Mouse (Mus musculus): ENCODE results near the gene Ddx27. TPM values are rescaled to one million over a fixed set of nuclear protein-coding genes. Genes with fewer than 3 reads are reported as not detected.

Gene Ddx27
- polyA plus RNA-seq, 1 experiment from 2014 or later = 54.3 TPM

- no peak for ATAC-seq (ENCODE audit: low FRiP score, low read depth)
- no peak overlapping the region for H3K9ac ChIP-seq
- peaks cover 23% of the 10 kb centered on the region for H3K4me1 ChIP-seq
- no peaks in the 10 kb centered on the region for H3K27me3 ChIP-seq
- no peaks in the 10 kb centered on the region for H3K9me3 ChIP-seq
- H3K4me2 ChIP-seq (replicated peaks) = no peak overlapping the region
- 33% methylated on average over 6 of the region's 6 CpGs for WGBS
- no peak overlapping the region for H3K4me3 ChIP-seq
- H3K27ac ChIP-seq = no peak overlapping the region
- peaks cover 23% of the 10 kb centered on the region for H3K36me3 ChIP-seq
These were observed 51.8 kb downstream of the Ddx27 start for GRCm38 (mm10) chr2:167066528-167067516.

- Histone ChIP-seq H3K27me3 (no peaks in the 10 kb centered on the region), H3K36me3 (peaks cover 23% of the 10 kb centered on the region), H3K4me1 (peaks cover 25% of the 10 kb centered on the region), H3K9ac (no peak overlapping the region), H3K4me2 (replicated peaks) (no peak overlapping the region), H3K27ac (no peak overlapping the region), H3K4me3 (no peak overlapping the region), H3K9me3 (no peaks in the 10 kb centered on the region)
- WGBS = 47% methylated on average over 6 of the region's 6 CpGs
- ATAC-seq (ENCODE audit: low FRiP score, low read depth) = no peak
These were observed 52.6 kb downstream of the Ddx27 start for GRCm38 (mm10) chr2:167067575-167067974.

- H3K4me1 ChIP-seq = peaks cover 16% of the 10 kb centered on the region
- no peak overlapping the region for H3K9ac ChIP-seq
- no peak for ATAC-seq (ENCODE audit: low FRiP score, low read depth)
- peaks cover 14% of the 10 kb centered on the region for H3K36me3 ChIP-seq
- H3K27ac ChIP-seq = no peak overlapping the region
- H3K9me3 ChIP-seq = no peaks in the 10 kb centered on the region
- no peak overlapping the region for H3K4me2 ChIP-seq (replicated peaks)
- WGBS = 75% methylated on average over 6 of the region's 6 CpGs
- no peak overlapping the region for H3K4me3 ChIP-seq
- H3K27me3 ChIP-seq = no peaks in the 10 kb centered on the region
These were observed 55.3 kb downstream of the Ddx27 start for GRCm38 (mm10) chr2:167070341-167070740.

GRCm38 (mm10) chr2:167071266-167071640 is 56.3 kb downstream of the Ddx27 start:
- peak overlapping the region; percentile 71 for H3K4me2 ChIP-seq (replicated peaks)
- H3K27ac ChIP-seq = no peak overlapping the region; the same call in 1 of the 2 replicates
- no peaks in the 10 kb centered on the region for H3K9me3 ChIP-seq
- H3K27me3 ChIP-seq = no peaks in the 10 kb centered on the region
- H3K36me3 ChIP-seq = peaks cover 5% of the 10 kb centered on the region
- WGBS = 20% methylated on average over 12 of the region's 12 CpGs
- peak overlapping the region; percentile 52 for H3K4me3 ChIP-seq
- no peak for ATAC-seq (ENCODE audit: low FRiP score, low read depth)
- peaks cover 9% of the 10 kb centered on the region for H3K4me1 ChIP-seq
- H3K9ac ChIP-seq = peak overlapping the region; percentile 61

- WGBS = 8% methylated on average over 22 of the region's 22 CpGs
- peak; percentile 95 for ATAC-seq (ENCODE audit: low FRiP score, low read depth)
These were observed 56.9 kb downstream of the Ddx27 start for GRCm38 (mm10) chr2:167071641-167072601.

GRCm38 (mm10) chr2:167074587-167074986 is 59.6 kb downstream of the Ddx27 start:
- ATAC-seq (ENCODE audit: low FRiP score, low read depth) = no peak
- no peaks in the 10 kb centered on the region for H3K36me3 ChIP-seq
- H3K4me3 ChIP-seq = no peak overlapping the region
- 92% methylated on average over 5 of the region's 5 CpGs for WGBS
- peaks cover 21% of the 10 kb centered on the region for H3K4me1 ChIP-seq
- H3K27ac ChIP-seq = no peak overlapping the region
- no peaks in the 10 kb centered on the region for H3K27me3 ChIP-seq
- no peak overlapping the region for H3K4me2 ChIP-seq (replicated peaks)
- no peak overlapping the region for H3K9ac ChIP-seq
- no peaks in the 10 kb centered on the region for H3K9me3 ChIP-seq

More at GRCm38 (mm10) chr2:167071641-167072601, 56.9 kb downstream of the Ddx27 start:
- Histone ChIP-seq H3K4me1 (peaks cover 9% of the 10 kb centered on the region), H3K4me3 (peak overlapping the region; percentile 52), H3K4me2 (replicated peaks) (peak overlapping the region; percentile 71), H3K9ac (peak overlapping the region; percentile 61), H3K27ac (peak overlapping the region; percentile 48; the same call in 1 of the 2 replicates), H3K36me3 (no peaks in the 10 kb centered on the region), H3K9me3 (no peaks in the 10 kb centered on the region), H3K27me3 (no peaks in the 10 kb centered on the region)

GRCm38 (mm10) chr2:167076352-167076751 is 61.4 kb downstream of the Ddx27 start:
- no peak overlapping the region for H3K9ac ChIP-seq
- no peak overlapping the region for H3K4me2 ChIP-seq (replicated peaks)
- no peaks in the 10 kb centered on the region for H3K9me3 ChIP-seq
- H3K4me1 ChIP-seq = peaks cover 24% of the 10 kb centered on the region
- H3K27me3 ChIP-seq = no peaks in the 10 kb centered on the region
- WGBS = 86% methylated on average over 4 of the region's 4 CpGs
- H3K36me3 ChIP-seq = no peaks in the 10 kb centered on the region
- H3K4me3 ChIP-seq = no peak overlapping the region
- H3K27ac ChIP-seq = no peak overlapping the region
- no peak for ATAC-seq (ENCODE audit: low FRiP score, low read depth)

GRCm38 (mm10) chr2:167076759-167077158 is 61.8 kb downstream of the Ddx27 start:
- ATAC-seq (ENCODE audit: low FRiP score, low read depth) = no peak
- Histone ChIP-seq H3K27ac (no peak overlapping the region), H3K27me3 (no peaks in the 10 kb centered on the region), H3K4me2 (replicated peaks) (no peak overlapping the region), H3K36me3 (no peaks in the 10 kb centered on the region), H3K4me3 (no peak overlapping the region), H3K9ac (no peak overlapping the region), H3K4me1 (peaks cover 26% of the 10 kb centered on the region), H3K9me3 (no peaks in the 10 kb centered on the region)
- WGBS = 74% methylated on average over 2 of the region's 2 CpGs

GRCm38 (mm10) chr2:167077199-167077962 is 62.4 kb downstream of the Ddx27 start:
- no peaks in the 10 kb centered on the region for H3K27me3 ChIP-seq
- no peak for ATAC-seq (ENCODE audit: low FRiP score, low read depth)
- no peak overlapping the region for H3K4me2 ChIP-seq (replicated peaks)
- no peaks in the 10 kb centered on the region for H3K36me3 ChIP-seq
- WGBS = 73% methylated on average over 11 of the region's 11 CpGs
- no peaks in the 10 kb centered on the region for H3K9me3 ChIP-seq
- no peak overlapping the region for H3K9ac ChIP-seq
- H3K4me3 ChIP-seq = no peak overlapping the region
- peaks cover 26% of the 10 kb centered on the region for H3K4me1 ChIP-seq
- H3K27ac ChIP-seq = no peak overlapping the region

- Histone ChIP-seq H3K27ac (no peak overlapping the region), H3K4me2 (replicated peaks) (no peak overlapping the region)
- WGBS = 36% methylated on average over 7 of the region's 7 CpGs
These were observed 63.5 kb downstream of the Ddx27 start for GRCm38 (mm10) chr2:167078486-167078885.

GRCm38 (mm10) chr2:167078931-167079495 is 64.0 kb downstream of the Ddx27 start:
- Histone ChIP-seq H3K9me3 (no peaks in the 10 kb centered on the region), H3K36me3 (no peaks in the 10 kb centered on the region), H3K9ac (no peak overlapping the region), H3K4me3 (no peak overlapping the region), H3K4me1 (peaks cover 24% of the 10 kb centered on the region), H3K4me2 (replicated peaks) (no peak overlapping the region), H3K27me3 (no peaks in the 10 kb centered on the region), H3K27ac (no peak overlapping the region)
- ATAC-seq (ENCODE audit: low FRiP score, low read depth) = 0 out of 2 replicates have a peak, but pooled peaks have one; percentile 26
- 55% methylated on average over 9 of the region's 9 CpGs for WGBS

More at GRCm38 (mm10) chr2:167078486-167078885, 63.5 kb downstream of the Ddx27 start:
- Histone ChIP-seq H3K36me3 (no peaks in the 10 kb centered on the region), H3K9me3 (no peaks in the 10 kb centered on the region), H3K4me1 (peaks cover 24% of the 10 kb centered on the region), H3K4me3 (no peak overlapping the region), H3K9ac (no peak overlapping the region), H3K27me3 (no peaks in the 10 kb centered on the region)
- ATAC-seq (ENCODE audit: low FRiP score, low read depth) = no peak
